Mouse (Mus musculus): Measurements from ENCODE around the gene Gm28434. TPM values are rescaled to one million over a fixed set of nuclear protein-coding genes. Genes with fewer than 3 reads are reported as not detected.

Gene Gm28434
- polyA plus RNA-seq, 1 experiment from 2014 or later: not detected

DNA sequence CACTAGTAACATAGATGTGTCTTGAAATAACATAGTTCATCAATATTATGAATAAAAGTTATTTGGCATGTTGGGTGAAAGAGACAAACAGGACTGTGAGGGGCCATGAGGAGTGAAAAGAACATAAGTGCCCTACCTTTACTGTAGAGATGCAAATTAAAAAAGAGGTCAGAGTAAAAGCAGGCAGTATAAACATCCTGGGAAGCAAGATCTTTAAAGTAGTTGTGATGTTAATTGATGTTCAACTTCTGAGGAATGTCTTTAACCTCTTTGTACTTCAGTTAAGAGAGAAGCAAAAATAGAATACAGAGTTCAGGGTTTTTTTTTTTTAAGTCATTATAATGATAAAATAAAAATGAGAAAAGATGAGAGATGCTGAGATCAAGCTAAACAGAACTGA is 35.9 kb downstream of the Gm28434 start:
- no peak overlapping the region for H3K4me2 ChIP-seq (ENCODE audit: low read depth, low read length)
- no peak for ATAC-seq (ENCODE audit: low read depth)
- H3K4me3 ChIP-seq (ENCODE audit: low read length): no peak overlapping the region
- no peaks in the 10 kb centered on the region for H3K36me3 ChIP-seq (ENCODE audit: control insufficient read depth, insufficient read depth, low read length)
- H3K4me1 ChIP-seq (replicated peaks; ENCODE audit: control insufficient read depth, insufficient read depth, low read length): no peaks in the 10 kb centered on the region
- no peak overlapping the region for H3K27ac ChIP-seq (ENCODE audit: low read length)
- no peaks in the 10 kb centered on the region for H3K9me3 ChIP-seq (ENCODE audit: control insufficient read depth, low read length)
- H3K27me3 ChIP-seq (ENCODE audit: control insufficient read depth, insufficient read depth, low read depth, low read length): no peaks in the 10 kb centered on the region
- H3K9ac ChIP-seq (ENCODE audit: low read length): no peak overlapping the region

Other genes starting within 250 kb of the Gm28434 start
- not detected in 2 replicates for gene Csn1s2a, start 194.9 kb upstream of the Gm28434 start, polyA plus RNA-seq (2015; fragmentation: Nextera tagmentation; extraction: Ambion mirVana)
- gene Csn1s2b, start 161.4 kb upstream of the Gm28434 start, polyA plus RNA-seq (2015; fragmentation: Nextera tagmentation; extraction: Ambion mirVana): not detected in 2 replicates
- not detected in 2 replicates for gene Prr27, start 143.8 kb upstream of the Gm28434 start, polyA plus RNA-seq (2015; fragmentation: Nextera tagmentation; extraction: Ambion mirVana)
- not detected in 2 replicates for gene Odam, start 84.5 kb upstream of the Gm28434 start, polyA plus RNA-seq (2015; fragmentation: Nextera tagmentation; extraction: Ambion mirVana)
- not detected in 2 replicates for gene Csn3, start 43.9 kb upstream of the Gm28434 start, polyA plus RNA-seq (2015; fragmentation: Nextera tagmentation; extraction: Ambion mirVana)
- not detected in 2 replicates for gene 2310003L06Rik, start 58 bp upstream of the Gm28434 start, polyA plus RNA-seq (2015; fragmentation: Nextera tagmentation; extraction: Ambion mirVana)
- not detected in 2 replicates for gene Cabs1, start 9.9 kb downstream of the Gm28434 start, polyA plus RNA-seq (2015; fragmentation: Nextera tagmentation; extraction: Ambion mirVana)
- gene Smr3a, start 33.0 kb downstream of the Gm28434 start, polyA plus RNA-seq (2015; fragmentation: Nextera tagmentation; extraction: Ambion mirVana): not detected in 2 replicates
- gene Smr2, start 117.0 kb downstream of the Gm28434 start, polyA plus RNA-seq (2015; fragmentation: Nextera tagmentation; extraction: Ambion mirVana): not detected in 2 replicates
- gene Gm11116, start 142.0 kb downstream of the Gm28434 start, polyA plus RNA-seq (2015; fragmentation: Nextera tagmentation; extraction: Ambion mirVana): not detected in 2 replicates
- gene Gm11115, start 184.6 kb downstream of the Gm28434 start, polyA plus RNA-seq (2015; fragmentation: Nextera tagmentation; extraction: Ambion mirVana): not detected in 2 replicates